Mouse (Mus musculus) cerebellum, adult 2 months (tissue): ENCODE measurements around the gene Smarca5.

Experiments used
- CTCF ChIP-seq: fragments of 200-500 bp; IDR thresholded peaks from 2 replicates; pipeline ENCODE4 v1.5.1; 2011; ENCODE audit warnings: low read depth, mild to moderate bottlenecking, control low read depth, low read length, moderate library complexity, borderline replicate concordance; ENCODE audit not compliant: insufficient read depth
- POLR2A ChIP-seq: fragments of 200-500 bp; IDR thresholded peaks from 2 replicates; pipeline ENCODE4 v1.6.1; 2011; ENCODE audit warnings: low read length, control low read depth, borderline replicate concordance; ENCODE audit not compliant: insufficient read depth

- TF ChIP-seq CTCF, result no peak
- TF ChIP-seq POLR2A, result no peak
These were observed 44.0 kb upstream of the Smarca5 start for GRCm38 (mm10) chr8:80783271-80783670.
